Mouse (Mus musculus) MEL (cell line): ENCODE measurements around the gene Polr1d. TPM values are rescaled to one million over a fixed set of nuclear protein-coding genes. Genes with fewer than 3 reads are reported as not detected.
A peak's percentile ranks its signal among the peaks of the same experiment; 100 is the strongest.

ENCODE experiments used
- DNase-seq: peaks from one replicate; pipeline ENCODE4 v3.0.0; 2011; ENCODE audit warnings: low read depth, low spot score
- H3K27ac ChIP-seq: 2 replicates; pipeline ENCODE4 v1.5.1; 2012; ENCODE audit warnings: low read depth, mild to moderate bottlenecking, control low read depth, low read length, moderate library complexity; ENCODE audit not compliant: control insufficient read depth
- H3K27me3 ChIP-seq, 2 experiments: fragments of 150-350 bp in 1 of 2; sonication (generic) in 1 of 2; 2 replicates each; pipeline ENCODE4 v1.6.1; 2012; ENCODE audit warnings: low read length in 2 of 2, mild to moderate bottlenecking in 2 of 2, improper control_type of control experiment in 1 of 2, moderate library complexity in 1 of 2; ENCODE audit not compliant: insufficient read depth in 2 of 2, control insufficient read depth in 1 of 2
- H3K36me3 ChIP-seq, 2 experiments: 2 replicates each; pipeline ENCODE4 v1.6.1; 2012 to 2014; ENCODE audit warnings: low read length in 2 of 2, improper control_type of control experiment in 1 of 2, inconsistent platforms in 1 of 2, mild to moderate bottlenecking in 1 of 2; ENCODE audit not compliant: insufficient read depth in 2 of 2, control insufficient read depth in 1 of 2
- H3K4me1 ChIP-seq, 2 experiments: fragments of 150-350 bp in 1 of 2; sonication (generic) in 1 of 2; 2 replicates each; pipeline ENCODE4 v1.6.1; 2012; ENCODE audit warnings: low read length in 2 of 2, improper control_type of control experiment in 1 of 2, mild to moderate bottlenecking in 1 of 2; ENCODE audit not compliant: insufficient read depth in 2 of 2, control insufficient read depth in 1 of 2
- H3K4me3 ChIP-seq, 2 experiments: fragments of 150-350 bp in 1 of 2; sonication (generic) in 1 of 2; 2 replicates each; pipeline ENCODE4 v1.5.1; 2012; ENCODE audit warnings: low read depth in 2 of 2, low read length in 2 of 2, mild to moderate bottlenecking in 2 of 2, moderate library complexity in 2 of 2, control low read depth in 1 of 2, improper control_type of control experiment in 1 of 2; ENCODE audit not compliant: control insufficient read depth in 1 of 2, insufficient read depth in 1 of 2
- H3K79me2 ChIP-seq: 2 replicates; pipeline ENCODE4 v1.6.1; 2012; ENCODE audit warnings: mild to moderate bottlenecking, low read length, moderate library complexity; ENCODE audit not compliant: control insufficient read depth, poor library complexity, insufficient read depth
- H3K9ac ChIP-seq: 2 replicates; pipeline ENCODE4 v1.6.1; 2012; ENCODE audit warnings: low read depth, mild to moderate bottlenecking, control low read depth, low read length, moderate library complexity; ENCODE audit not compliant: control insufficient read depth, poor library complexity, severe bottlenecking
- H3K9me3 ChIP-seq: fragments of 150-350 bp; sonication (generic); replicated peaks from 2 replicates; pipeline ENCODE4 v1.6.1; 2012; ENCODE audit warnings: mild to moderate bottlenecking, low read length, improper control_type of control experiment, moderate library complexity; ENCODE audit not compliant: insufficient read depth
- BHLHE40 ChIP-seq: IDR thresholded peaks from 2 replicates; pipeline ENCODE4 v1.6.1; 2012; ENCODE audit warnings: low read depth, mild to moderate bottlenecking, inconsistent platforms, low read length, improper control_type of control experiment, borderline replicate concordance
- CHD1 ChIP-seq: IDR thresholded peaks from 2 replicates; pipeline ENCODE4 v1.6.1; 2012; ENCODE audit warnings: low read depth, mild to moderate bottlenecking, inconsistent platforms, low read length, improper control_type of control experiment
- CTCF ChIP-seq, 3 experiments: IDR thresholded peaks in 2 of 3; conservative IDR thresholded peaks in 1 of 3; 2 replicates each; pipeline ENCODE4 v1.5.1; 2011 to 2012; ENCODE audit warnings: low read length in 3 of 3, low read depth in 2 of 3, mild to moderate bottlenecking in 2 of 3, improper control_type of control experiment in 1 of 3, inconsistent platforms in 1 of 3, mixed read lengths in 1 of 3, moderate library complexity in 1 of 3; ENCODE audit not compliant: control insufficient read depth in 1 of 3, insufficient read depth in 1 of 3, poor library complexity in 1 of 3, severe bottlenecking in 1 of 3
- E2F4 ChIP-seq: IDR thresholded peaks from 2 replicates; pipeline ENCODE4 v1.6.1; 2011; ENCODE audit warnings: low read depth, low read length, improper control_type of control experiment, borderline replicate concordance
- ETS1 ChIP-seq: IDR thresholded peaks from 2 replicates; pipeline ENCODE4 v1.6.1; 2012; ENCODE audit warnings: low read depth, mild to moderate bottlenecking, inconsistent platforms, low read length, improper control_type of control experiment, moderate library complexity
- GABPA ChIP-seq: IDR thresholded peaks from 2 replicates; pipeline ENCODE4 v1.6.1; 2012; ENCODE audit warnings: low read depth, mild to moderate bottlenecking, inconsistent platforms, low read length, improper control_type of control experiment, moderate library complexity
- MAX ChIP-seq: IDR thresholded peaks from 2 replicates; pipeline ENCODE4 v1.6.1; 2011; ENCODE audit warnings: low read length, improper control_type of control experiment
- MAZ ChIP-seq: IDR thresholded peaks from 2 replicates; pipeline ENCODE4 v1.6.1; 2012; ENCODE audit warnings: low read depth, mild to moderate bottlenecking, inconsistent platforms, low read length, improper control_type of control experiment
- MEF2A ChIP-seq: IDR thresholded peaks from 2 replicates; pipeline ENCODE4 v1.6.1; 2014; ENCODE audit warnings: low read depth, mild to moderate bottlenecking, inconsistent platforms, low read length, improper control_type of control experiment; ENCODE audit not compliant: poor library complexity, insufficient replicate concordance, severe bottlenecking; ENCODE audit errors: extremely low read depth
- MXI1 ChIP-seq: IDR thresholded peaks from 2 replicates; pipeline ENCODE4 v1.6.1; 2011; ENCODE audit warnings: mild to moderate bottlenecking, low read depth, low read length, improper control_type of control experiment
- MYB ChIP-seq: IDR thresholded peaks from 2 replicates; pipeline ENCODE4 v1.6.1; 2011; ENCODE audit warnings: mild to moderate bottlenecking, low read depth, low read length, improper control_type of control experiment
- NELFE ChIP-seq: IDR thresholded peaks from 2 replicates; pipeline ENCODE4 v1.6.1; 2011; ENCODE audit warnings: low read depth, low read length, improper control_type of control experiment
- POLR2A ChIP-seq, 2 experiments: IDR thresholded peaks; 2 replicates each; pipeline ENCODE4 v1.6.1; 2011 to 2012; ENCODE audit warnings: low read length in 2 of 2, mild to moderate bottlenecking in 2 of 2, control low read depth in 1 of 2, improper control_type of control experiment in 1 of 2, low read depth in 1 of 2, moderate library complexity in 1 of 2; ENCODE audit not compliant: control insufficient read depth in 1 of 2, insufficient read depth in 1 of 2, poor library complexity in 1 of 2
- POLR2AphosphoS2 ChIP-seq: IDR thresholded peaks from 2 replicates; pipeline ENCODE4 v1.6.1; 2011; ENCODE audit warnings: low read length, improper control_type of control experiment
- POLR2AphosphoS5 ChIP-seq: IDR thresholded peaks from 2 replicates; pipeline ENCODE4 v1.6.1; 2012; ENCODE audit warnings: low read depth, borderline replicate concordance, mild to moderate bottlenecking, inconsistent platforms, low read length, moderate library complexity, mixed read lengths
- RAD21 ChIP-seq: IDR thresholded peaks from 2 replicates; pipeline ENCODE4 v1.6.1; 2011; ENCODE audit warnings: mild to moderate bottlenecking, low read depth, low read length, improper control_type of control experiment
- RCOR1 ChIP-seq: IDR thresholded peaks from 2 replicates; pipeline ENCODE4 v1.6.1; 2012; ENCODE audit warnings: low read depth, mild to moderate bottlenecking, inconsistent platforms, low read length, improper control_type of control experiment
- SMC3 ChIP-seq: IDR thresholded peaks from 2 replicates; pipeline ENCODE4 v1.6.1; 2011; ENCODE audit warnings: low read depth, low read length, improper control_type of control experiment
- TAL1 ChIP-seq: IDR thresholded peaks from 2 replicates; pipeline ENCODE4 v1.6.1; 2012; ENCODE audit warnings: mild to moderate bottlenecking, inconsistent platforms, low read length, moderate library complexity, mixed read lengths
- TBP ChIP-seq: IDR thresholded peaks from 2 replicates; pipeline ENCODE4 v1.8.0; 2011; ENCODE audit warnings: low read depth, low read length, improper control_type of control experiment
- UBTF ChIP-seq: IDR thresholded peaks from 2 replicates; pipeline ENCODE4 v1.6.1; 2012; ENCODE audit warnings: low read depth, mild to moderate bottlenecking, inconsistent platforms, low read length, improper control_type of control experiment, moderate library complexity, borderline replicate concordance; ENCODE audit not compliant: insufficient read depth
- USF1 ChIP-seq: IDR thresholded peaks from 2 replicates; pipeline ENCODE4 v1.6.1; 2014; ENCODE audit warnings: low read depth, mild to moderate bottlenecking, inconsistent platforms, low read length, improper control_type of control experiment, moderate library complexity
- ZMIZ1 ChIP-seq: IDR thresholded peaks from 2 replicates; pipeline ENCODE4 v1.6.1; 2012; ENCODE audit warnings: low read depth, mild to moderate bottlenecking, inconsistent platforms, low read length, improper control_type of control experiment, moderate library complexity
- ZNF384 ChIP-seq: IDR thresholded peaks from 2 replicates; pipeline ENCODE4 v1.6.1; 2012; ENCODE audit warnings: low read depth, mild to moderate bottlenecking, inconsistent platforms, low read length, improper control_type of control experiment
- polyA plus RNA-seq, 2 experiments: library from polyadenylated mRNA; stranded (reverse) in 1 of 2; unstranded in 1 of 2; fragments of >175 nt in 1 of 2; fragments of >200 nt in 1 of 2; gene quantifications; 2 replicates each; pipeline versions ENCODE4 v1.2.1 to v1.2.4; 2012; ENCODE audit warnings: low replicate concordance in 2 of 2, low read depth in 1 of 2; ENCODE audit not compliant: insufficient read length in 2 of 2, insufficient read depth in 1 of 2, missing spikeins in 1 of 2
- total RNA-seq: library from RNA; depleted of rRNA; stranded (reverse); fragments of 300-350 nt; gene quantifications from 2 replicates; pipeline ENCODE4 v1.2.3, GENCODE M21; 2012

The Polr1d gene
- total and polyA plus RNA-seq, 3 experiments = 185 to 506 (median 388) TPM

DNA sequence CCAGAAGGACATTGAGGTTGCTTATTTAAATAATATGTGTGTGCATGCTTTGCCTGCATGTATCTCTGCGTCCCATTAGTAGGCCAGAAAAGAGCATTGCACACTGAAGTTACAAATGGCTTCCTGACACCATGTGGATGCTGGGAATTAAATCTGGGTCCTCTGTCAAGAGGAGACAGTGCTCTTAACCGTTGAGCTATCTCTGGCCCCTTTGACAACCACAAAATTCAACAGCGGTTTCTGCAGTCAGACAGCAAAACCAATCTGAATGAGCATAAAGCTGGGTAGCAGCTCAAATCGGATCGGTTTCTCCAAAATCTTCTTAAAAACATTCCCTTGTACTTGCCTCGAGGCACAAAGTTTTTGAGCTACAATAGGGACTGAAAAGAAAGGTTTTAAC is 23.8 kb upstream of the Polr1d start:
- Histone ChIP-seq H3K27me3 (no peaks in the 10 kb centered on the region), H3K4me1 (peaks cover 3% of the 10 kb centered on the region in 2 experiments; a peak in 3 of 4 replicates), H3K9me3 (no peaks in the 10 kb centered on the region), H3K27ac (no peak overlapping the region), H3K36me3 (peaks cover 0 to 4% of the 10 kb centered on the region in 2 experiments; a peak in 3 of 4 replicates), H3K79me2 (peaks cover 52% of the 10 kb centered on the region), H3K9ac (no peak overlapping the region), H3K4me3 (no peak overlapping the region)
- peak; percentile 37 for DNase-seq
- TF ChIP-seq MYB (peak; percentile 38; the same call in 1 of the 2 replicates), CTCF (IDR thresholded peaks at IDR 0.05 in 2 of 3, conservative IDR thresholded peaks at IDR 0.05 in 1 of 3; ENCODE audit: control insufficient read depth in 1 of 3, insufficient read depth in 1 of 3, low read depth in 2 of 3, low read length in 3 of 3, poor library complexity in 1 of 3, severe bottlenecking in 1 of 3) (no peak), SMC3 (no peak), RCOR1 (peak; percentile 77; the same call in 1 of the 2 replicates)

DNA sequence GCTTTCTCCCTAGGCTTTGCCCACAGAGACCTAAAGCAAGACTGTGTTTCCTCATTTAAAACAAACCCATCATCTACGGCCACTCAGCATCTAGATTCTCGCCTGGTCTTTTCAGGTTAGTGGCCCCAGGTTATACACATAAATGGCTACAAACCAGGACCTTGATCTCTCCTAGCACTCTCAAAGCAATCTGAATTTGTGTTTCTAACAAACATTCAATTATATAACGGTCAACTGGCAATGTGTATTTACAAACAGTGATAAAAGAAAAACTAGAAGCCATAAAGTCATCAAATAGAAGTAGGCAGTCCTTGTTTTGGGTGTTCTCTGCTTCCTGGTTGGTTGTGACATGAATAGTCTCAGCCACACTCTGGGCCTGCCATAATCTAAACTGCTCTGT is 23.4 kb upstream of the Polr1d start:
- no peak for DNase-seq
- H3K4me3 ChIP-seq = no peak overlapping the region
- H3K4me1 ChIP-seq = peaks cover 3% of the 10 kb centered on the region in 2 experiments; a peak in 3 of 4 replicates
- H3K9ac ChIP-seq = no peak overlapping the region
- no peak overlapping the region for H3K27ac ChIP-seq
- H3K9me3 ChIP-seq = no peaks in the 10 kb centered on the region
- peaks cover 0 to 4% of the 10 kb centered on the region in 2 experiments; a peak in 3 of 4 replicates for H3K36me3 ChIP-seq
- H3K27me3 ChIP-seq = no peaks in the 10 kb centered on the region
- TF ChIP-seq UBTF (no peak), ZNF384 (no peak), ZMIZ1 (no peak), BHLHE40 (no peak), GABPA (no peak), MAZ (no peak), POLR2AphosphoS5 (no peak), USF1 (no peak), TAL1 (no peak), TBP (no peak), RCOR1 (no peak), SMC3 (no peak)
- H3K79me2 ChIP-seq = peaks cover 54% of the 10 kb centered on the region

DNA sequence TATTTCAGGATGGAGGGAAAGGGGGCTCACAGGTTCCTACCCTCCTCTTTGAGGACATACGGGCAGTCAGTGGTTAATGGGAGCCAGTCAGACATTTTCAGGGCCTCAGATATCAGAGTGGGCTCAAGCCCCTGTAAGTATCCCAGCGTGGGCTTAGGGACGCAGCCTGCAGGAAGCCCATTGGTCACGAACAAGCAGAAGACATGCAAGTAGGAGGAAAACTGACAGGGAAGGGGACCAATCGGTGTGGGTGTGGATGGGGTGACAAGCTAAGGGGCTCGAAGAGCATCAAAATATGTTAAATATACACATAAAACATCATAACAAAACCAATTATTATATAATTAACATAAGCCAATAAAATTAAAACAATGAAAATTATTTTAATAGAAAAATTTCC is 22.5 kb upstream of the Polr1d start:
- Histone ChIP-seq H3K27me3 (no peaks in the 10 kb centered on the region), H3K4me3 (no peak overlapping the region), H3K9ac (no peak overlapping the region), H3K4me1 (peaks cover 3 to 4% of the 10 kb centered on the region in 2 experiments), H3K79me2 (peaks cover 56% of the 10 kb centered on the region), H3K36me3 (peaks cover 0 to 5% of the 10 kb centered on the region in 2 experiments; a peak in 3 of 4 replicates), H3K27ac (no peak overlapping the region), H3K9me3 (no peaks in the 10 kb centered on the region)
- TF ChIP-seq CHD1 (no peak), POLR2AphosphoS2 (no peak), NELFE (no peak), TBP (no peak), MEF2A (no peak), ETS1 (no peak), MXI1 (no peak), SMC3 (no peak), TAL1 (no peak), E2F4 (no peak), USF1 (no peak), POLR2A (IDR thresholded peaks at IDR 0.05; ENCODE audit: control insufficient read depth in 1 of 2, insufficient read depth in 1 of 2, low read depth in 1 of 2, low read length in 2 of 2, poor library complexity in 1 of 2) (no peak), MAX (no peak), GABPA (no peak), RAD21 (no peak)
- no peak for DNase-seq
